ENCODE assay signal across 8 mouse cellular contexts in genomic region chr5:120710826-120711248, GRCm38 (mm10). TPM values are rescaled to one million over a fixed set of nuclear protein-coding genes. Genes with fewer than 3 reads are reported as not detected.
A peak's percentile ranks its signal among the peaks of the same experiment; 100 is the strongest.
DNase-seq lines count a peak whose midpoint lies in the region; ATAC-seq lines count a peak whose summit lies in the region.

No protein-coding gene starts in this region.

- peaks cover 24% of the 10 kb centered on the region for H3K4me1 ChIP-seq in neural tube, embryonic 11.5 days (ENCODE audit: control insufficient read depth, insufficient read depth, low read length)
- H3K4me1 ChIP-seq in hindbrain, embryonic 16.5 days (ENCODE audit: control insufficient read depth, insufficient read depth, low read depth, low read length): peaks cover 46% of the 10 kb centered on the region
- peaks cover 65% of the 10 kb centered on the region for H3K4me1 ChIP-seq in neural tube, embryonic 15.5 days

- no peaks in the 10 kb centered on the region for H3K9me3 ChIP-seq in neural tube, embryonic 11.5 days (ENCODE audit: control insufficient read depth, low read length)
- no peaks in the 10 kb centered on the region for H3K9me3 ChIP-seq in hindbrain, embryonic 16.5 days (ENCODE audit: control insufficient read depth, low read length)
- no peaks in the 10 kb centered on the region for H3K9me3 ChIP-seq in neural tube, embryonic 15.5 days (replicated peaks)

- H3K9ac ChIP-seq in neural tube, embryonic 11.5 days (ENCODE audit: low read length): peak overlapping the region; percentile 64
- H3K9ac ChIP-seq in hindbrain, embryonic 16.5 days (ENCODE audit: low read depth, low read length): peak overlapping the region; percentile 92
- H3K9ac ChIP-seq in neural tube, embryonic 15.5 days (replicated peaks): peak overlapping the region; percentile 96

- H3K4me2 ChIP-seq in neural tube, embryonic 11.5 days (ENCODE audit: low read depth): peak overlapping the region; percentile 71
- H3K4me2 ChIP-seq in hindbrain, embryonic 16.5 days (ENCODE audit: low read length): peak overlapping the region; percentile 82
- H3K4me2 ChIP-seq in neural tube, embryonic 15.5 days: peak overlapping the region; percentile 93

- peaks cover 51% of the 10 kb centered on the region for H3K27me3 ChIP-seq in neural tube, embryonic 11.5 days (ENCODE audit: control insufficient read depth, insufficient read depth, low read length)
- H3K27me3 ChIP-seq in hindbrain, embryonic 16.5 days (replicated peaks; ENCODE audit: control insufficient read depth, insufficient read depth, low read length): 0 out of 2 replicates have a peak, but pooled peaks cover 2% of the 10 kb centered on the region
- H3K27me3 ChIP-seq in neural tube, embryonic 15.5 days (replicated peaks): peaks cover 21% of the 10 kb centered on the region

- H3K27ac ChIP-seq in neural tube, embryonic 11.5 days (ENCODE audit: low read depth, low read length): peak overlapping the region; percentile 7; the same call in 1 of the 2 replicates
- peak overlapping the region; percentile 76 for H3K27ac ChIP-seq in hindbrain, embryonic 16.5 days (ENCODE audit: low read depth, low read length)
- peak overlapping the region; percentile 89 for H3K27ac ChIP-seq in neural tube, embryonic 15.5 days (replicated peaks)

- H3K4me3 ChIP-seq in neural tube, embryonic 11.5 days (ENCODE audit: low read depth, low read length): peak overlapping the region; percentile 46
- peak overlapping the region; percentile 57 for H3K4me3 ChIP-seq in hindbrain, embryonic 16.5 days (ENCODE audit: low read length)
- H3K4me3 ChIP-seq in neural tube, embryonic 15.5 days (replicated peaks): peak overlapping the region; percentile 76

- peak; percentile 7; the same call in 1 of the 2 replicates for ATAC-seq in frontal cortex, adult (ENCODE audit: low TSS enrichment)
- no peak for ATAC-seq in neural tube, embryonic 11.5 days (ENCODE audit: insufficient read depth, low FRiP score, low TSS enrichment)
- peak; percentile 40 for ATAC-seq in hindbrain, embryonic 16.5 days
- ATAC-seq in neural tube, embryonic 15.5 days (ENCODE audit: low FRiP score): peak; percentile 50
- no peak for ATAC-seq in inflammation-experienced regulatory T-cells, adult 6 months

- no peak for DNase-seq in frontal cortex, adult 2 months (ENCODE audit: extremely low spot score in 1 of 2, low spot score in 1 of 2)
- no peak for DNase-seq in neural tube, embryonic 11.5 days (ENCODE audit: low spot score)
- DNase-seq in neural tube, embryonic 10.5 days (ENCODE audit: extremely low spot score, low spot score): no peak
- no peak for DNase-seq in layer of hippocampus, adult 9-11 months

- 2% methylated on average over 30 of the region's 34 CpGs for WGBS in neural tube, embryonic 11.5 days
- 1% methylated on average over 25 of the region's 34 CpGs for WGBS in hindbrain, embryonic 16.5 days
- under 1% methylated on average over 28 of the region's 34 CpGs for WGBS in neural tube, embryonic 15.5 days

- H3K36me3 ChIP-seq in neural tube, embryonic 11.5 days (ENCODE audit: control insufficient read depth, insufficient read depth, low read length): no peaks in the 10 kb centered on the region
- H3K36me3 ChIP-seq in hindbrain, embryonic 16.5 days (ENCODE audit: control insufficient read depth, insufficient read depth, low read length): no peaks in the 10 kb centered on the region
- no peaks in the 10 kb centered on the region for H3K36me3 ChIP-seq in neural tube, embryonic 15.5 days

RNA-seq across cellular contexts. Expression of gene Dtx1, which starts 0.9 kb away (rescaled TPM):
- polyA plus RNA-seq in frontal cortex, adult 2 months (2012; rRNA removed): 93.3 and 99.3 TPM in 2 replicates
- polyA plus RNA-seq in neural tube, embryonic 11.5 days (2014; fragmentation: Nextera tagmentation; extraction: Ambion mirVana): 7.0 and 7.4 TPM in 2 replicates
- polyA plus RNA-seq in hindbrain, embryonic 16.5 days (2015; fragmentation: Nextera tagmentation; extraction: Ambion mirVana): 44.8 and 46.6 TPM in 2 replicates
- polyA plus RNA-seq in neural tube, embryonic 15.5 days (2015; fragmentation: Nextera tagmentation; extraction: Ambion mirVana): 59.9 and 61.1 TPM in 2 replicates
- polyA plus RNA-seq in inflammation-experienced regulatory T-cells, adult 6 months (2017; shearing (Covaris generic)): 10 to 100 TPM; 41.0 to 52.7 (median 49.6) TPM

RNA-seq across cellular contexts. Expression of gene Oas2, which starts 38.8 kb away (rescaled TPM):
- polyA plus RNA-seq in frontal cortex, adult 2 months (2012; rRNA removed): 0.86 and 0.96 TPM in 2 replicates
- polyA plus RNA-seq in neural tube, embryonic 11.5 days (2014; fragmentation: Nextera tagmentation; extraction: Ambion mirVana): not detected in 2 replicates
- 0.19 and 0.43 TPM in 2 replicates for polyA plus RNA-seq in hindbrain, embryonic 16.5 days (2015; fragmentation: Nextera tagmentation; extraction: Ambion mirVana)
- 0.20 and 0.46 TPM in 2 replicates for polyA plus RNA-seq in neural tube, embryonic 15.5 days (2015; fragmentation: Nextera tagmentation; extraction: Ambion mirVana)
- 1 to 10 TPM in 1 of 3 experiments, under 1 TPM in 2; 0.71 to 2.2 (median 0.95) TPM for polyA plus RNA-seq in inflammation-experienced regulatory T-cells, adult 6 months (2017; shearing (Covaris generic))

Comparison
In these comparisons a context has a peak if more than half of its experiments do, and no peak if none do; other contexts are left out.
1. ATAC-seq: peak in frontal cortex, adult (single experiment), hindbrain, embryonic 16.5 days (single experiment) and neural tube, embryonic 15.5 days (single experiment); none in neural tube, embryonic 11.5 days (single experiment) and inflammation-experienced regulatory T-cells, adult 6 months (single experiment).
2. H3K27ac ChIP-seq: peak in every context shown above with its lines; median percentile 89 in neural tube, embryonic 15.5 days; 76 in hindbrain, embryonic 16.5 days; 7 in neural tube, embryonic 11.5 days.
3. Peak in every context shown above with its lines, with median percentiles within 50 percentile points of each other: H3K4me2 ChIP-seq, H3K4me3 ChIP-seq and H3K9ac ChIP-seq.